Mouse (Mus musculus): ENCODE measurements at regions not wholly inside any gene's neighbourhood (a gene's known extent, or its start where the extent isn't known, plus 50 kb on each side); places are given as distances from the start of the nearest gene placed in this dataset.
A peak's percentile ranks its signal among the peaks of the same experiment; 100 is the strongest.

DNA sequence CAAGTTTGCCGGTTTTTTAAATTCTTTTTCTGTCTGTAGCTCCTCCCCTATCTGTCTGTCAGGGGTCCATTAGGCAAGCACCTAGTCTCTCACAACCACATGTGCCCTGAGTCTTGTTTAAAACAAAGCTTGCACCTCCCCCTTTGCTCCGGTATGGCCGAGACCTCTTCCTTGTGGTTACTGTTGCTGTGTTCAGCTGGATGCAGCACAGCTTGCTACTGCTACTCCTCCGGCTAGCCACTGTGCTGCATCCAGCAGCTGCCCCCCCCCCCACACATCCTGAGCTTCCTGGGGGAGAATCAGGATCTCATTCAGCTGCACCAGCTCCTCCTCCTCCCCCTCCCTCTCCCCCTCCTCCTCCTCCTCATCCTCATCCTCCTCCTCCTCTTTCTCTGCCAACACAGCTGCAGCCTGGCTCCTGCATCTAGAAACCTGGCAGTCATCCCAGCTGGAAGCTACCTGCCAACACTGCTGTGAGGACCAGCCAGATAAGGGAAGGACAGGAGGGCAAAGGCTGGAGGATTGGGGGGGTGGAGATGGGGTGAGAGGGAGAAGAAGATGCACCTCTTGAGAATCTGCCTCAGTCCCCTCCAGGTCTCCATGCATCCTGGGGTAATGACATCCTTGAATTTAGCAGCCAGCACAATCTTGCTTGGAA is 114.8 kb upstream of the Tmem260 start:
- no peak for DNase-seq (ENCODE audit: low read depth)

DNA sequence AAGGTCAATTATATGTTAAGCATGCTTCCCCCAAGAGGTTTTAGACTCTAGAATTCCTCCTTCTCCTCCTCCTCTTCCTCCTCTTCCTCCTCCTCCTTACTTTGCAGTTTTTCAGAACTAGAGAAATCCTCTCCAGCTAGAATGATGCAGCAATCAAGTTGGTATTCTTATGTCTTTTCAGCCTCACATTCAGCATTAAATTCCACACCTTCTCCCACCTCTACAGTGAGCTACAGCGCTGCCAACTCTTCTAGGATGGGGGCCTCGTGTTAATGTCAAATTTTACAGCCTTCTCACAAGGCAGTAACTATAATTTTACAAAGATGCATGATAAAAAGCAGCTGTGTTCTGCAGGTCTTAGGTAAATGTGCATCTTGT is 114.3 kb upstream of the Tmem260 start:
- DNase-seq (ENCODE audit: low read depth): no peak

DNA sequence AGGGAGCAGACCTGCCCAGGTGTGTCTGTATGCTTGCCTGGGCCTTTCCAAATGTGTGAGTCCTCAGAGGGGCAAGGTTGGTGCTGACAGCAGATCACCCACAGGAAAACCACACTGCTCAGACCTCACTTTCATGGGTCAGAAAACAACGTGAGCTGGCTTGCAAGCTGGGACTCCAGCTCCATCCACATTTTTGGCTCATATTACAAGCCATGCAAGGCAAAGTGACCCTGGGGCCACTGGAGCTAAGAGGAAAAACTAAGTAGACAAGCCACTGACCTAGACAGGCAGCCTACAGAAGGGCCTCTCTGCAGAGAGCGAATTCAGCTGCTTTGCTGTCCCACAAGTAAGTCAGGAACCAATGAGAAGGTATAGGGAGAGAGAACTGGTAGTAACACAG is 113.7 kb upstream of the Tmem260 start:
- DNase-seq (ENCODE audit: low read depth): no peak

DNA sequence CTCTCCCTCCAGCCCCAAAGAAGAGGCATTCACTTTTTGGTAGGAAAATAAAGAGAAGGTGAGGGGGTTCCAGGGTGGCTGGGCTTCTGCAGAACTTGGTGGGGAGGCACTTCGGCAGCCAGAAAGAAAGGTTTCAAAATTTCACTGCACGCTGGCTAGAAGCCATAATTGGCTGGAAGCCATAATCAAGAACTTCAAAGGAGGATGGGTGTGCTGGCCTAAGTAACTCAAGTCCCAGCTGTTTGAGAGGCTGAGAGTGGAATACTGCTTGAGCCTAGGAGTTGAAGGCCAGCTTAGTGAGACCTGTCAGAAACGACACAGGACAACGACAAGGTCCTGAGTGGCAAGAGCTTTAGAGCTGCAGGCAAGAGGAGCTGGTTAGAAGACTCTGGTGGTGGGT is 113.3 kb upstream of the Tmem260 start:
- no peak for DNase-seq (ENCODE audit: low read depth)

DNA sequence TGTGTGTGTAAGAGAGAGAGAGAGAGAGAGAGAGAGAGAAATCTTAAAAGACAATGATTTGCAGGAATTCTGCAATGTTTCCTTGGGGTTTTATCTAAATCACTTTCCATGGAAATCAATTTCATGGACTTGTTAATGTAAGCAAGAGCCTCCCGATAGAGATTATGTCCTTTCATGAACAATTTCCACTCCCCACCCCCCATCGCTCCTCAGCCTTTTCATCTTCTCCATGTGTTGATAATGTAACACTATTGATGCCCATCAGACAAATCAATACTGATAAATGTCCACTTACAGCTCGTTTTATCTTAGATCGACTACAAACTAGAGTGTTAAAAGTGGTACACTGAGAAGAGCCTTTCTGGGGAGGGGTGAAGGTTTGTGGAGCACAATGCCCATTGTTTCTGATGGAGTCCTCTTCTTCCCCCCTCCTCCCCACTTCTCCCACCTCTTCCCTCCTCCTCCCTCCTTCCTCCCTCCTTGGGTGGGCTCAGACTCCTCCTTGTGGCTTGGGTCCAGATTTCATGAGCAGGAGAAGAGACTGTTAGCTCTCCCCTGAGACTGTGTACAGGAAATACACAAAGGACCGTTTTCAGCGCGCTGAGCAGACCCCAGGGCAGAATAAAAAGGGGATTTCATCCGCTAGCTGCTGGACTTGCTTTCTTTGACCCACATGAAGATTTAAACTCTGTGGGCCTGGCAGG is 111.7 kb upstream of the Tmem260 start:
- no peak for DNase-seq (ENCODE audit: low read depth)

DNA sequence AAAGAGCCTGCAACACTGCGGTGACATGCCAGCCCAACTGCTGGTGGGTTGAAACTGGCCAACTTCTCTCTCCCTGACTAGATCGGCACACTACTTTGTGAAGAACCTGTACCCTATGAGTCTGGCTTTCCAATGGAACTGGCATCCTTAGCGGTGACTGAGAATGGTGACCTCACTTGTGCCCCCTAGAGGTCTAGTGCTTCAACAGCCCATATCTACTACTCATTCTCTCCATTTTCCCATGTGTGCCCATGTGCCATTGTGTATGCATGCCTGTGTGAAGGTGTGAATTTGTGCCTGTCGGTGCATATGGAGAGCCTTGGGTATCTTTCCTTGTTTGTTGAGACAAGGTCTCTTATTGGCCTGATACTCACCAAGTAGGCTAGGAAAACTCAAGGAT is 106.5 kb upstream of the Tmem260 start:
- no peak for DNase-seq (ENCODE audit: low read depth)

DNA sequence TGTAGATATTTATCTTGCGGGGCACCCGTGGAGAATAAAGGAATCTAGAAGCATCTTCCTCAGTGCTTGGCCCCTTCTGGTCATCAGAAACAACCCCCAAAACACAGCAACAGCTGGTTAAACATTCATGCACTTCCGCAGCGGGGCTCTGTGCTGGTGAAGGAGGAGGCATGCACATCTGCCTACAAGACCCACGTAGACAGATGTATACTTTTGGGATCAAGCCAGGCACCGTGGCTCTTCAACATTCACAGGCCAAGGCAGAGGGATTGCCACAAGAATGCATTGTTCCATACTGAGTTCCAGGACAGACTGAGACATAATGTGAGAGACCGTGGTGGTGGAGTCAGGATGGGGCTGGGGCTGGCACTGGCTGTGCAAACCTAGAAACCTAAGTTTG is 103.0 kb upstream of the Tmem260 start:
- no peak for DNase-seq (ENCODE audit: low read depth)

DNA sequence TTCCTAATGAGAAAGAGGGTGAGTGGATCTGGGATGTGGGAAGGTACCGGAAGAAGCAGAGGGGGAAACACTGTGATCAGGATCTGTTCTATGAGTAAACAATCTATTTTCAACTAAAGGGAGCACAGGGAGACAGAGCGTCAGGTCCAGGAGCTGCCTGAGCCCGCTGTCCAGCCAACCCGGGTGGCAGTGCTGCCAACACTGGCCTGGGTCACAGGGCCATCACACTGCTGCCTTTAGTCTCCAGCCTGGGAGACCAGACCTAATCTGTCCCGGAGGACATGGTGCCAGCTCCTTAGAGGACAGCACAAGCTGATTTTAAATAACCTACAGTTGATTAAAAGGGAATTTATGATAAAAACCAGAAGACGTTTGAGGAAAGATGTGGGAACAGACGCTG is 100.0 kb upstream of the Tmem260 start:
- DNase-seq (ENCODE audit: low read depth): no peak

DNA sequence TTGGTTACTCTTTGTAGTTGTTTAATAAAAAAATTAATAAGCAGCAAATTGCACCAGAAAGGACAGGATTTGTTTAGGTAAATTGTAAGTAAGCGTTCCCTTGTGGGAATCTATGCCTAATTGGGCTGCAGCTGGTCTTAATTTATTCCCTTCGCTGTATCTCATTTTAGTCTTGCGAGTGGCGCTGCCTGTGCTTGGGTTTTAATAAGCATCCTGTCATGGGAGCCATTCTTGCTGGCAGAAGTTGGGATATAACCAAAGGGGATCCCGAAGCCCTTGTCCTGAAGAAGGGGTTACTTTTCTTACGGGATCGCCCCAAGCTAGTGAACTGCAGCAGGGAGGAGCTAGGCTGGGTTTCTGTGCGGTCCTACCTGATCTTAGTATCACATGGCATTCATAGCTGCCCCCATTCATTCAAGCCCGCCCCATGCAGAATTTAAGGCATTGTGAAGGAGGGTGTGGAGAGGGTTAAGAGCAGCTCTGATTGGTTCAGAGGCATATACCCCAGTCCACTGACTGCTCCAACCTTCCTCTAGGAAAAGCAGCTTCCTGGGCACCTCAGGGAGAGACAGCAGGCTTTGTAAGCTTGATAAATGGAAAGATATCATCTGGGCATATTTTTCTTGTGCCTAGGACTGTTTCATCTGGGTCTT is 96.4 kb upstream of the Tmem260 start:
- DNase-seq (ENCODE audit: low read depth): no peak

DNA sequence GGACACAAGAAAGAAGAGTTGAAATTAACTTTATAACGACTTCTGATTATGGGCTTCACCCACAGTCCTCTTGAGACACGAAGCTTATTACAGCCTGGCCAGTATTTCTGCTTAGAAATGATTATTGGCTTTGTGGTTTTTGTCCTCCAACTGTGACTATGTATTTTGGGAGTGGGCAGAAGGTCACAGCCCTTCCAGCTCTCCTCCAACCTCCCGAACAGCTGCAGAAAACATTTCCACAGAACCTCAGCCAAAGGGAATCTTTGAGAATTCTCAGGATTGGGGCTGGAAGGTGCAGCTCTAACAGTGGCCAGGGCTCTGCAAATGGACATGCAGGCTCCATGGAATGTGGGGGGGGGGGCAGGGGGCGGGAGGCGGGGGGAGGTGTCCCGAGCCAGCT is 94.3 kb upstream of the Tmem260 start:
- no peak for DNase-seq (ENCODE audit: low read depth)

DNA sequence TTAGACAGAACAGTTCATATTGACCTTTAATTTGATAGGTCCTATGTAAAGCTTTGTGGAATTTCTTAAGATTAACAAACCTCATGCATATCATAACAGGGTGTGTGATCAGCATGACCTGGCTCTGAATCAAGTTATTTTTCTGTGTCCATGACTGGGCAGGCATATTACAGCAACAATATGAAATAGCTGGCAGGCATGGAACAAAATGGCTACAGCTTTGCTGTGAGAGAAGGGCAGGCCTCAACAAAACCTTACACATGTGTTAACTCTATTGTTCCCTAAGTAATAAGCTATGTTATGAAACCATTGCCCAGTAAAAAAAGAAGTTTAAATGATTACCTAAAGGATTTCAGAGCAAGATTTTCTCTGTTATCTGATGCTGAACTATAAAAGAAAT is 93.1 kb upstream of the Tmem260 start:
- no peak for DNase-seq (ENCODE audit: low read depth)

DNA sequence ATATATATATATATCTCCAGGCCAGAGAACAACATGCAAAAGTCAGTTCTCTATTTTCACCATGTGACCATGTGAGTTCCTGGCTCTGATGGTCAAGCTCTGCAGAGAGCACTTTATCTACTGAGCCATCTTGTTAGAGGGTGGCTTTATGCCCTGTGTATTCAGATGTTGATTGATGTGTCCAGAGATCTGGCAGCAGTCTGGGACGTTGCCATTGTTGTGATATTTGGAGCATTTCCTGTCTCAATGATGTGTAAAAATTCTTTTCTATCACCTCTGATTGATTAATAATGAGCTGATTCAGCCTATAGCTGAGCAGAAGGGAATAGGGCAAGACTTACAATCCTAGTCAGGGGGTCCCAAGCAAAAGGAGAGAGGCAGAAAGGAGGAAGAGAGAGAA is 91.7 kb upstream of the Tmem260 start:
- DNase-seq (ENCODE audit: low read depth): no peak

DNA sequence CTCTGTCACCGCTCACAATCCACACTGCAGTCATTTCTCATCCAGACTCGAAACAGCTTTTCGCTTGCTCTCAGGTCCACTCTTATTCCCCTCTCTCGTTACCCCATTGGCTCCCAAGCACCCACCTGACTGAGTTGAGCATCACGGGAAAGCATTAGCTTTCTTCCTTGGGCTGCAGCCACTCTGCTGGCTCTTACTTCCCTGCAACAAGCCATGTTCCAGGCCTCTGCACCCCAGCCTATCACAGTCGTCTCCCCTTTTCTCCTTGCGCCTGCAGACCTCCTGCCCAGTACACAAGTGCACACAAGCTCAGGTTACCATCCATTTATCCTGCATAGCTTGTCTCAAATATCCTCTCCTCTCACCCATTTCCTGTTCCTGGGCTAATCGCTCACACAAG is 88.5 kb upstream of the Tmem260 start:
- no peak for DNase-seq (ENCODE audit: low read depth)

DNA sequence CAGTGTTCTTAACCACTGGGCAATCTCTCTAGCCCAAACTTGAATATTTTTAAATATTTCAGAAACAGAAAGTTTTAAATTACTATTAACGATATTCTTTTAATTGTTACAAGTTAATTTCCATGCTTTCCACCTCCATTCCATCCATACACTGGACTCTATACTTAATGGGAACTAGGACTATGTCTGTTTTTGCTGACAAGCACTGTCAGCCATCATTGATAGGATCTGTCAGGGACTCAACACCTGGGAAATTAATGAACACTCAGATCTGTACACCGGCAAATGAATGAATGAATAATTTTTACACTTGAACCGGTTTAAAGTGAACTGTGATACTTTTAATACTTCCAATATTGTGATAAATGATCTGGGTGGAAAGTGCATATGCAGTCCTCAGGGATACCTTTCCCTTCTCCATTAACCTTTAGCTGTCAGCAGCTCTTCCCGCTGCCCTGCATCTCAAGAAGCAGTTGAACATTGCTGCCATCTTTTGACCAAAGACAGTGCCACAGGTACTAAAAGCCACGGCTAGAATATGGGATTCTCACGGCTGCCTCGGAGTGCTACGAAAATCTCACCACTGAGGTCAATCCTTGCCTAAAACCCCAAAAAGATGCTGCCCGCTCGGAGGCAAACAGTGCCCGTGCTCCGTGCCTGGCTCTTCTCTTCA is 87.3 kb upstream of the Tmem260 start:
- DNase-seq (ENCODE audit: low read depth): no peak

DNA sequence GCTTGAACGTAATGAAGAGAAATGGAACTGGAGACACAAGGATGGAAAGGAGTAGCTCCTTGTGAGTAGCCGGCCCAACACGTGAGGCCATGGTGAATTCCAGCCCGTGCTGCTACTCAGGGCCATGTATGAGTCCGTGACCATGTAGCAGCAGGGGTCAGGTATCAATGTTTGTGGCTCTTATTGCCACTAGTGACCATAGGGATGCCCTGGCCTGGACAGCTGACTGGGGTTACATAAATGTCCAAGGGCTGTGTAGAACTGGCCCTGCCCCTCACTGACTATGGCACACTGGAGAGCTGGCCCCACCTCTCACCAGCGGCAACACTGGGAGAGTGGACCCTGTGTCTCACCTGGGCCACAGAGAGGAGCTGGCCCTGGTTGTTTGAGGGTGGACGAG is 84.1 kb upstream of the Tmem260 start:
- DNase-seq (ENCODE audit: low read depth): no peak

DNA sequence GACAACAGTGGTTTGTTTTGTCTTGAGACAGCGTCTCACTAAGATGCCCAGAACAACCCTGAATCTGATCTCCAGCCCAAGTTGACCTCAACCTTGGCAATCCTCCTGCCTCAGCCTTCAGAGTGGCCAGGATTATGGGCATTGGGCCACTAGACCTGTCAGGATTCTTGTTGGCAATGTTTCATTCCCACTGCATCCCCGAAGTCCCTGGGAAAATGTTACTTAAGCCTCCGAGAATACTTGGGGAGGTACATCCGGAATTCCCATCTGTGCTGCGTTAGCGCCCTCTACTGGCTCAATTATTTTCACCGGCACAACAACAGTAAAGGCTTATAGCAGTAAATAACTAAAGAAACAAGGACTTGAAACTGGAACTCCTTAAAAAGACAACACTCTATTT is 78.9 kb upstream of the Tmem260 start:
- DNase-seq (ENCODE audit: low read depth): peak; percentile 27

DNA sequence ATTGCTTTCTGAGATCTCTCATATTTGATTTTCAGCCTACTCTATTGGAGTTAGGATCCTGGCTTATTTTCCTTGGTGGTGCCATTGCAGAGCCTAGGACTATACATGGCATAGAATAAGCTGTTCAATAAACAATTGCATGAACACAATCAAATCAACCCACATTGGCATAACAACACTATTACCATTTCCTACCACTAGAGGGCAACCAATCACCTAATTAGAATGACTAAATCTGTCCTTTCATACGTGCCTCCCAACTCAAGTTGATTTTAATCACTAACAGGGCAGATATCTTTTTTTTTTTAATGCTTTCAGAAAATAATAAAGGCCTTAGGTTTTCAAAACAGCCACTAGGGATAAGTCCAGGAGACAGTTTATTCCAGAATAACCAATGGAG is 75.6 kb upstream of the Tmem260 start:
- DNase-seq (ENCODE audit: low read depth): peak; percentile 22

DNA sequence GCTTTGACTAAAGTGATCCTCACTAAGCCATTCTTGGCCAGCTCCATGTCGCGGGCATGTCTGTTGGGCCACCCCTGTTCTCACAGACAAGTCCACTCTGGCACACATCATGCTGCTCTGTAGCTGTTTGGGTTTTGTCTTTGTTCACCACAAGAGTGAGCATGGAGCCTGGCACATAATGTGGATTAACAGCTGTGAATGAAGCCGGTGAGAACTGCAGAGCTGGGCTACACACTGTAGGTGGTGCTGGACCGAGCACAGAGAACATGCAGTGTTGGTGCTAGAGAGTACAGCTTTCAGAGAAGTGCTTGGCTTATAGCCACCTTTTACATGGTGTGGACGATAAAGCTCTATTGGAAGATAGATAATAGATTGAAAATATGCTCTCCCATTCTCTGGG is 74.2 kb upstream of the Tmem260 start:
- DNase-seq (ENCODE audit: low read depth): no peak

DNA sequence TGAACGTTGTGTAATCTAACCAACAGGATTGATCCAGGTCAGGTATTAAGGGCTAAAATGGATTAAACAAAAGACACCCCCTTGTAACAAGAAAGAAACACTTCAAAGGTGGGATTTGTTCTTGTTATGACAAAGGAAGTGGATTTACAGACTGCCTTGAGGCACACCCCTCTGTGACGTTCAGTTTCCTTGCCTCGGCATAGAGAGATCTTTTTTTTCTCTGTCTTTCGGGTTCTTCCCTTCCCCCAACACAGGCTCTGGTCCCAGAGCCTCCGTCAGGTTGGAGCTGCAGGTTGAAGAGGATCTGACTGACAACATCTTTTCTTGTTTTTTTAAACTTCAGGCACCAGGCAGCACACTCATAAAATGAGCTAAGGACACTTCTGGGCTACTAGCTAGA is 69.8 kb upstream of the Tmem260 start:
- DNase-seq (ENCODE audit: low read depth): no peak

Measured in c-Kit-positive CD71-positive TER-119-negative erythroid progenitor cells, embryonic 14.5 days (primary cell).